Mouse (Mus musculus): ENCODE data around the gene Bcat2. TPM values are rescaled to one million over a fixed set of nuclear protein-coding genes. Genes with fewer than 3 reads are reported as not detected.

The Bcat2 gene
- polyA plus RNA-seq, 1 experiment from 2014 or later = 51.1 TPM

- DNase-seq (ENCODE audit: low spot score) = no peak
- Histone ChIP-seq H3K36me3 (replicated peaks) (peaks cover 20% of the 10 kb centered on the region), H3K27me3 (replicated peaks; ENCODE audit: low read depth, poor library complexity, severe bottlenecking) (no peaks in the 10 kb centered on the region), H3K9me3 (no peaks in the 10 kb centered on the region), H3K4me1 (peaks cover 47% of the 10 kb centered on the region), H3K4me3 (0 out of 2 replicates have a peak overlapping the region, but pooled peaks have one; percentile 26), H3K27ac (replicated peaks) (peak overlapping the region; percentile 35)
- WGBS = 39% methylated on average over 1 of the region's 1 CpGs
Observed at GRCm38 (mm10) chr7:45571966-45572365, 2.0 kb downstream of the Bcat2 start.

- Histone ChIP-seq H3K36me3 (replicated peaks) (peaks cover 40% of the 10 kb centered on the region), H3K27me3 (replicated peaks; ENCODE audit: low read depth, poor library complexity, severe bottlenecking) (no peaks in the 10 kb centered on the region), H3K4me1 (peaks cover 29% of the 10 kb centered on the region), H3K9me3 (no peaks in the 10 kb centered on the region), H3K4me3 (no peak overlapping the region), H3K27ac (replicated peaks) (no peak overlapping the region)
- 87% methylated on average over 8 of the region's 8 CpGs for WGBS
- DNase-seq (ENCODE audit: low spot score) = no peak
Observed at GRCm38 (mm10) chr7:45573954-45574353, 4.0 kb downstream of the Bcat2 start.

- H3K27me3 ChIP-seq (replicated peaks; ENCODE audit: low read depth, poor library complexity, severe bottlenecking) = no peaks in the 10 kb centered on the region
- WGBS = 86% methylated on average over 15 of the region's 15 CpGs
- DNase-seq (ENCODE audit: low spot score) = no peak
Observed at GRCm38 (mm10) chr7:45574472-45575379, 4.8 kb downstream of the Bcat2 start.

GRCm38 (mm10) chr7:45585923-45586322, 16.0 kb downstream of the Bcat2 start:
- Histone ChIP-seq H3K4me1 (peaks cover 11% of the 10 kb centered on the region; the same call in 1 of the 2 replicates), H3K36me3 (replicated peaks) (peaks cover 53% of the 10 kb centered on the region), H3K9me3 (no peaks in the 10 kb centered on the region), H3K4me3 (no peak overlapping the region), H3K27me3 (replicated peaks; ENCODE audit: low read depth, poor library complexity, severe bottlenecking) (no peaks in the 10 kb centered on the region), H3K27ac (replicated peaks) (no peak overlapping the region)
- WGBS = 90% methylated on average over 6 of the region's 6 CpGs
- DNase-seq (ENCODE audit: low spot score) = no peak

More at GRCm38 (mm10) chr7:45574472-45575379, 4.8 kb downstream of the Bcat2 start:
- Histone ChIP-seq H3K4me1 (peaks cover 29% of the 10 kb centered on the region), H3K9me3 (no peaks in the 10 kb centered on the region), H3K27ac (replicated peaks) (no peak overlapping the region; the same call in 1 of the 2 replicates), H3K36me3 (replicated peaks) (peaks cover 44% of the 10 kb centered on the region), H3K4me3 (no peak overlapping the region)

GRCm38 (mm10) chr7:45587631-45588592, 18.0 kb downstream of the Bcat2 start:
- peaks cover 45% of the 10 kb centered on the region for H3K36me3 ChIP-seq (replicated peaks)
- H3K27ac ChIP-seq (replicated peaks) = no peak overlapping the region
- DNase-seq (ENCODE audit: low spot score) = no peak
- H3K4me1 ChIP-seq = peaks cover 11% of the 10 kb centered on the region; the same call in 1 of the 2 replicates
- 94% methylated on average over 23 of the region's 23 CpGs for WGBS
- no peaks in the 10 kb centered on the region for H3K27me3 ChIP-seq (replicated peaks; ENCODE audit: low read depth, poor library complexity, severe bottlenecking)
- no peak overlapping the region for H3K4me3 ChIP-seq
- no peaks in the 10 kb centered on the region for H3K9me3 ChIP-seq

- peak overlapping the region; percentile 57 for H3K27ac ChIP-seq (replicated peaks)
- 7% methylated on average over 19 of the region's 19 CpGs for WGBS
Observed at GRCm38 (mm10) chr7:45589173-45589572, 19.2 kb downstream of the Bcat2 start.

GRCm38 (mm10) chr7:45589898-45590297, 19.9 kb downstream of the Bcat2 start:
- Histone ChIP-seq H3K4me3 (no peak overlapping the region), H3K27ac (replicated peaks) (no peak overlapping the region), H3K9me3 (no peaks in the 10 kb centered on the region), H3K4me1 (peaks cover 11% of the 10 kb centered on the region; the same call in 1 of the 2 replicates), H3K27me3 (replicated peaks; ENCODE audit: low read depth, poor library complexity, severe bottlenecking) (no peaks in the 10 kb centered on the region), H3K36me3 (replicated peaks) (peaks cover 35% of the 10 kb centered on the region)
- no peak for DNase-seq (ENCODE audit: low spot score)
- 92% methylated on average over 5 of the region's 5 CpGs for WGBS

More at GRCm38 (mm10) chr7:45589173-45589572, 19.2 kb downstream of the Bcat2 start:
- DNase-seq (ENCODE audit: low spot score) = peak; percentile 93
- no peaks in the 10 kb centered on the region for H3K9me3 ChIP-seq
- peaks cover 39% of the 10 kb centered on the region for H3K36me3 ChIP-seq (replicated peaks)
- H3K4me3 ChIP-seq = peak overlapping the region; percentile 53
- peaks cover 11% of the 10 kb centered on the region; the same call in 1 of the 2 replicates for H3K4me1 ChIP-seq
- no peaks in the 10 kb centered on the region for H3K27me3 ChIP-seq (replicated peaks; ENCODE audit: low read depth, poor library complexity, severe bottlenecking)

GRCm38 (mm10) chr7:45590874-45591273, 20.9 kb downstream of the Bcat2 start:
- DNase-seq (ENCODE audit: low spot score) = no peak
- H3K27me3 ChIP-seq (replicated peaks; ENCODE audit: low read depth, poor library complexity, severe bottlenecking) = no peaks in the 10 kb centered on the region
- peaks cover 25% of the 10 kb centered on the region for H3K36me3 ChIP-seq (replicated peaks)
- WGBS = 65% methylated on average over 3 of the region's 3 CpGs
- H3K4me1 ChIP-seq = peaks cover 11% of the 10 kb centered on the region; the same call in 1 of the 2 replicates
- no peak overlapping the region for H3K27ac ChIP-seq (replicated peaks)
- no peaks in the 10 kb centered on the region for H3K9me3 ChIP-seq
- no peak overlapping the region for H3K4me3 ChIP-seq

- no peak overlapping the region for H3K4me3 ChIP-seq
Observed at GRCm38 (mm10) chr7:45591880-45592279, 21.9 kb downstream of the Bcat2 start.

GRCm38 (mm10) chr7:45593118-45593815, 23.3 kb downstream of the Bcat2 start:
- 23% methylated on average over 10 of the region's 10 CpGs for WGBS
- Histone ChIP-seq H3K27me3 (replicated peaks; ENCODE audit: low read depth, poor library complexity, severe bottlenecking) (no peaks in the 10 kb centered on the region), H3K9me3 (no peaks in the 10 kb centered on the region), H3K27ac (replicated peaks) (no peak overlapping the region), H3K4me1 (peaks cover 11% of the 10 kb centered on the region; the same call in 1 of the 2 replicates), H3K36me3 (replicated peaks) (peaks cover under 1% of the 10 kb centered on the region), H3K4me3 (no peak overlapping the region)
- DNase-seq (ENCODE audit: low spot score) = peak; percentile 80

More at GRCm38 (mm10) chr7:45591880-45592279, 21.9 kb downstream of the Bcat2 start:
- no peak for DNase-seq (ENCODE audit: low spot score)
- no peaks in the 10 kb centered on the region for H3K9me3 ChIP-seq
- H3K36me3 ChIP-seq (replicated peaks) = peaks cover 15% of the 10 kb centered on the region
- peaks cover 11% of the 10 kb centered on the region; the same call in 1 of the 2 replicates for H3K4me1 ChIP-seq
- 84% methylated on average over 7 of the region's 7 CpGs for WGBS
- no peaks in the 10 kb centered on the region for H3K27me3 ChIP-seq (replicated peaks; ENCODE audit: low read depth, poor library complexity, severe bottlenecking)
- H3K27ac ChIP-seq (replicated peaks) = no peak overlapping the region

GRCm38 (mm10) chr7:45595176-45595575, 25.2 kb downstream of the Bcat2 start:
- no peaks in the 10 kb centered on the region for H3K9me3 ChIP-seq
- DNase-seq (ENCODE audit: low spot score) = no peak

More at GRCm38 (mm10) chr7:45595176-45595575, 25.2 kb downstream of the Bcat2 start:
- Histone ChIP-seq H3K27me3 (replicated peaks; ENCODE audit: low read depth, poor library complexity, severe bottlenecking) (no peaks in the 10 kb centered on the region), H3K27ac (replicated peaks) (no peak overlapping the region), H3K36me3 (replicated peaks) (no peaks in the 10 kb centered on the region), H3K4me1 (peaks cover 10% of the 10 kb centered on the region), H3K4me3 (no peak overlapping the region)
- WGBS = 81% methylated on average over 4 of the region's 4 CpGs
